Mouse (Mus musculus) forebrain, postnatal 0 days (tissue): ENCODE results near the gene Slc43a2. TPM values are rescaled to one million over a fixed set of nuclear protein-coding genes. Genes with fewer than 3 reads are reported as not detected.

Experiments
- ATAC-seq: fragments of 200-750 bp; cut with Nextera tagmentation; 2 replicates; pipeline ENCODE4 v1.8.0; 2017; ENCODE audit warnings: mild to moderate bottlenecking, moderate library complexity
- DNase-seq: peaks from one replicate; pipeline ENCODE4 v3.0.0-alpha.2; 2015
- H3K27ac ChIP-seq: fragments of 300-500 bp; sonication (generic); 2 replicates; pipeline ENCODE4 v1.5.1; 2014; ENCODE audit warnings: low read depth, mild to moderate bottlenecking, antibody characterized with exemption, low read length, moderate library complexity, mixed read lengths
- H3K27me3 ChIP-seq: fragments of 300-500 bp; sonication (generic); 2 replicates; pipeline ENCODE4 v1.6.1; 2014; ENCODE audit warnings: mild to moderate bottlenecking, low read length, mixed read lengths; ENCODE audit not compliant: insufficient read depth
- H3K36me3 ChIP-seq: fragments of 300-500 bp; sonication (generic); 2 replicates; pipeline ENCODE4 v1.6.1; 2014; ENCODE audit warnings: mild to moderate bottlenecking, moderate library complexity; ENCODE audit not compliant: insufficient read depth
- H3K4me1 ChIP-seq: fragments of 300-500 bp; sonication (generic); 2 replicates; pipeline ENCODE4 v1.6.1; 2014; ENCODE audit warnings: antibody characterized with exemption; ENCODE audit not compliant: insufficient read depth
- H3K4me2 ChIP-seq: fragments of 300-500 bp; sonication (generic); 2 replicates; pipeline ENCODE4 v1.6.1; 2014; ENCODE audit warnings: low read depth, mild to moderate bottlenecking, moderate library complexity
- H3K4me3 ChIP-seq: fragments of 300-500 bp; sonication (generic); 2 replicates; pipeline ENCODE4 v1.5.1; 2014; ENCODE audit warnings: low read depth, low read length, mixed read lengths
- H3K9ac ChIP-seq: fragments of 300-500 bp; sonication (generic); 2 replicates; pipeline ENCODE4 v1.6.1; 2014; ENCODE audit warnings: mild to moderate bottlenecking
- H3K9me3 ChIP-seq: fragments of 300-500 bp; sonication (generic); 2 replicates; pipeline ENCODE4 v1.6.1; 2016; ENCODE audit warnings: low read length
- CTCF ChIP-seq: sonication (generic); IDR thresholded peaks from 2 replicates; pipeline ENCODE4 v1.5.1; 2016; ENCODE audit warnings: antibody characterized with exemption, control low read depth, low read depth
- WGBS: fragments of 180-500 bp; shearing (Covaris S2); extraction: QIAGEN DNeasy Blood & Tissue Kit; methylation state at CpG from one replicate; pipeline ENCODE4 v1.1.7; 2014; 5-methylcytosine and 5-hydroxymethylcytosine counted together
- microRNA-seq, 2 experiments: library from miRNA; unstranded; fragments of <30 nt; microRNA quantifications; one replicate each; pipeline ENCODE4; 2016
- polyA plus RNA-seq: library from polyadenylated mRNA; unstranded; fragments of >200 nt; fragmentation: Nextera tagmentation; extraction: Ambion mirVana; gene quantifications from 2 replicates; pipeline ENCODE4 v1.2.1, GENCODE M21; 2015
- total RNA-seq: library from RNA; depleted of rRNA; stranded (reverse); fragments of >200 nt; gene quantifications from 2 replicates; pipeline ENCODE4 v1.2.3, GENCODE M21; 2014; rRNA removed

Gene Slc43a2
- total and polyA plus RNA-seq, 2 experiments from 2014 or later: 14.1 to 24.0 TPM

- no peak overlapping the region for H3K4me2 ChIP-seq
- WGBS: 87% methylated on average over 2 of the region's 2 CpGs
- no peak for TF ChIP-seq CTCF
- DNase-seq: no peak
- H3K9ac ChIP-seq: no peak overlapping the region
- peaks cover 86% of the 10 kb centered on the region for H3K36me3 ChIP-seq
- H3K9me3 ChIP-seq: no peaks in the 10 kb centered on the region
- H3K27me3 ChIP-seq: no peaks in the 10 kb centered on the region
- no peak overlapping the region for H3K27ac ChIP-seq
- H3K4me1 ChIP-seq: no peaks in the 10 kb centered on the region
- H3K4me3 ChIP-seq: no peak overlapping the region
- ATAC-seq: no peak
These were observed 91.3 kb downstream of the Slc43a2 start for GRCm38 (mm10) chr11:75622588-75623329.

- no peak overlapping the region for H3K9ac ChIP-seq
- H3K4me1 ChIP-seq: no peaks in the 10 kb centered on the region
- DNase-seq: no peak
- H3K27ac ChIP-seq: no peak overlapping the region
- 72% methylated on average over 2 of the region's 2 CpGs for WGBS
- no peaks in the 10 kb centered on the region for H3K27me3 ChIP-seq
- ATAC-seq: no peak
- no peak for TF ChIP-seq CTCF
- H3K4me2 ChIP-seq: no peak overlapping the region
- no peak overlapping the region for H3K4me3 ChIP-seq
- no peaks in the 10 kb centered on the region for H3K9me3 ChIP-seq
- H3K36me3 ChIP-seq: peaks cover 87% of the 10 kb centered on the region
These were observed 92.6 kb downstream of the Slc43a2 start for GRCm38 (mm10) chr11:75624102-75624554.

GRCm38 (mm10) chr11:75625820-75626219 lies 94.3 kb downstream of the Slc43a2 start:
- H3K27me3 ChIP-seq: no peaks in the 10 kb centered on the region
- no peak overlapping the region for H3K4me2 ChIP-seq
- 85% methylated on average over 4 of the region's 4 CpGs for WGBS
- H3K27ac ChIP-seq: no peak overlapping the region
- no peak overlapping the region for H3K9ac ChIP-seq
- ATAC-seq: no peak
- H3K4me3 ChIP-seq: no peak overlapping the region
- H3K9me3 ChIP-seq: no peaks in the 10 kb centered on the region
- no peak for TF ChIP-seq CTCF
- no peak for DNase-seq
- H3K4me1 ChIP-seq: peaks cover 5% of the 10 kb centered on the region; the same call in 1 of the 2 replicates
- H3K36me3 ChIP-seq: peaks cover 70% of the 10 kb centered on the region

Small RNAs within 50 kb of the gene (microRNA-seq; reads per million reads assigned to microRNA genes)
- 0 reads per million in 2 experiments for gene Mir3971

Other genes starting within 250 kb of the Slc43a2 start
- 41.6 and 58.5 TPM in 2 replicates for gene Rpa1, start 183.4 kb upstream of the Slc43a2 start, total RNA-seq
- 50.1 and 54.1 TPM in 2 replicates for gene Rpa1, start 183.4 kb upstream of the Slc43a2 start, polyA plus RNA-seq
- 20.8 and 28.8 TPM in 2 replicates for gene Smyd4, start 183.3 kb upstream of the Slc43a2 start, total RNA-seq
- gene Smyd4, start 183.3 kb upstream of the Slc43a2 start, polyA plus RNA-seq: 13.9 and 21.5 TPM in 2 replicates
- gene Serpinf1, start 109.0 kb upstream of the Slc43a2 start, total RNA-seq: 43.0 and 53.3 TPM in 2 replicates
- gene Serpinf1, start 109.0 kb upstream of the Slc43a2 start, polyA plus RNA-seq: 44.6 and 57.7 TPM in 2 replicates
- 0.24 TPM in 1 of 2 replicates, not detected in the other for gene Serpinf2, start 92.1 kb upstream of the Slc43a2 start, total RNA-seq
- gene Serpinf2, start 92.1 kb upstream of the Slc43a2 start, polyA plus RNA-seq: not detected in 2 replicates
- gene Wdr81, start 77.0 kb upstream of the Slc43a2 start, total RNA-seq: 15.8 and 15.9 TPM in 2 replicates
- 4.2 and 4.9 TPM in 2 replicates for gene Wdr81, start 77.0 kb upstream of the Slc43a2 start, polyA plus RNA-seq
- 0.31 and 1.4 TPM in 2 replicates for gene Tlcd2, start 70.0 kb upstream of the Slc43a2 start, total RNA-seq
- gene Tlcd2, start 70.0 kb upstream of the Slc43a2 start, polyA plus RNA-seq: 0.79 and 1.2 TPM in 2 replicates
- gene Prpf8, start 44.9 kb upstream of the Slc43a2 start, total RNA-seq: 89.0 and 120 TPM in 2 replicates
- 25.6 and 27.9 TPM in 2 replicates for gene Prpf8, start 44.9 kb upstream of the Slc43a2 start, polyA plus RNA-seq
- 0.67 and 1.6 TPM in 2 replicates for gene Rilp, start 21.6 kb upstream of the Slc43a2 start, total RNA-seq
- gene Rilp, start 21.6 kb upstream of the Slc43a2 start, polyA plus RNA-seq: 2.9 and 4.9 TPM in 2 replicates
- 4.0 and 4.5 TPM in 2 replicates for gene Scarf1, start 18.2 kb upstream of the Slc43a2 start, total RNA-seq
- 3.1 and 3.5 TPM in 2 replicates for gene Scarf1, start 18.2 kb upstream of the Slc43a2 start, polyA plus RNA-seq
- gene Pitpna, start 56.4 kb downstream of the Slc43a2 start, total RNA-seq: 83.0 and 95.7 TPM in 2 replicates
- gene Pitpna, start 56.4 kb downstream of the Slc43a2 start, polyA plus RNA-seq: 85.8 and 101 TPM in 2 replicates
- 52.4 and 57.4 TPM in 2 replicates for gene Inpp5k, start 99.3 kb downstream of the Slc43a2 start, total RNA-seq
- 50.2 and 50.7 TPM in 2 replicates for gene Inpp5k, start 99.3 kb downstream of the Slc43a2 start, polyA plus RNA-seq
- gene Myo1c, start 118.8 kb downstream of the Slc43a2 start, total RNA-seq: 17.5 and 21.0 TPM in 2 replicates
- 6.5 and 8.2 TPM in 2 replicates for gene Myo1c, start 118.8 kb downstream of the Slc43a2 start, polyA plus RNA-seq
- gene Crk, start 147.6 kb downstream of the Slc43a2 start, total RNA-seq: 88.7 and 89.8 TPM in 2 replicates
- gene Crk, start 147.6 kb downstream of the Slc43a2 start, polyA plus RNA-seq: 90.9 and 93.4 TPM in 2 replicates
- gene Ywhae, start 201.2 kb downstream of the Slc43a2 start, total RNA-seq: 309 and 330 TPM in 2 replicates
- gene Ywhae, start 201.2 kb downstream of the Slc43a2 start, polyA plus RNA-seq: 1,517 and 1,700 TPM in 2 replicates